Mouse (Mus musculus) layer of hippocampus, postnatal 10 days (tissue): ENCODE data around the gene Chmp1a. TPM values are rescaled to one million over a fixed set of nuclear protein-coding genes. Genes with fewer than 3 reads are reported as not detected.
"Not testable (repeated sequence)": the region's sequence is repeated elsewhere in the genome, so short reads cannot be mapped to it uniquely, and the experiment has no call there.

Experiments
- DNase-seq, 2 experiments: peaks; one replicate each; pipeline ENCODE4 v3.0.0; 2021; ENCODE audit warnings: low spot score in 2 of 2
- total RNA-seq, 2 experiments: library from RNA; stranded (reverse); gene quantifications; 2 replicates each; pipeline ENCODE4 v1.2.3; 2021

Chmp1a gene
- total RNA-seq, 2 experiments from 2014 or later, result 120 to 143 TPM

- DNase-seq, result peak in 1 of 2 experiments; percentile 28
Measured at GRCm38 (mm10) chr8:123232553-123232952, 20.0 kb upstream of the Chmp1a start.

- peak in 1 of 2 experiments; percentile 40 for DNase-seq
Measured at GRCm38 (mm10) chr8:123231742-123232141, 19.2 kb upstream of the Chmp1a start.

GRCm38 (mm10) chr8:123230326-123230725 is 17.8 kb upstream of the Chmp1a start:
- not testable (repeated sequence) for DNase-seq

GRCm38 (mm10) chr8:123228416-123228815 is 15.9 kb upstream of the Chmp1a start:
- DNase-seq, result no peak

GRCm38 (mm10) chr8:123224278-123225266 is 12.0 kb upstream of the Chmp1a start, which contains the start of gene Cdk10:
Gene Cdk10 (plus strand): TSS chr8:123224842.
- DNase-seq, result peak; percentile 92 to 93

GRCm38 (mm10) chr8:123220917-123221316 is 8.4 kb upstream of the Chmp1a start:
- DNase-seq, result no peak

GRCm38 (mm10) chr8:123215430-123215829 is 2.9 kb upstream of the Chmp1a start:
- no peak for DNase-seq

- DNase-seq, result no peak
Measured at GRCm38 (mm10) chr8:123213118-123213772, 682 bp upstream of the Chmp1a start.

- no peak for DNase-seq
Measured at GRCm38 (mm10) chr8:123211876-123212275, 687 bp downstream of the Chmp1a start.

- no peak for DNase-seq
Measured at GRCm38 (mm10) chr8:123203571-123203970, 9.0 kb downstream of the Chmp1a start.

GRCm38 (mm10) chr8:123202288-123202687 is 10.3 kb downstream of the Chmp1a start:
- peak; percentile 88 to 89 for DNase-seq

GRCm38 (mm10) chr8:123199864-123200263 is 12.7 kb downstream of the Chmp1a start:
- no peak for DNase-seq

- DNase-seq, result not testable (repeated sequence)
Measured at GRCm38 (mm10) chr8:123197016-123197415, 15.5 kb downstream of the Chmp1a start.

- no peak for DNase-seq
Measured at GRCm38 (mm10) chr8:123193771-123194170, 18.8 kb downstream of the Chmp1a start.

GRCm38 (mm10) chr8:123191908-123192307 is 20.7 kb downstream of the Chmp1a start:
- DNase-seq, result no peak

GRCm38 (mm10) chr8:123190678-123191077 is 21.9 kb downstream of the Chmp1a start:
- DNase-seq, result peak; percentile 80 to 88

- no peak for DNase-seq
Measured at GRCm38 (mm10) chr8:123188841-123189240, 23.7 kb downstream of the Chmp1a start.

GRCm38 (mm10) chr8:123188006-123188405 is 24.6 kb downstream of the Chmp1a start:
- DNase-seq, result no peak

GRCm38 (mm10) chr8:123185566-123186409 is 26.8 kb downstream of the Chmp1a start, which contains the start of gene Dpep1:
Gene Dpep1 (plus strand): TSS chr8:123186242.
- DNase-seq, result no peak

GRCm38 (mm10) chr8:123181391-123181790 is 31.2 kb downstream of the Chmp1a start:
- DNase-seq, result no peak
